Mouse (Mus musculus) hindbrain, postnatal 0 days (tissue): Measurements from ENCODE around the gene Rasa3. TPM values are rescaled to one million over a fixed set of nuclear protein-coding genes. Genes with fewer than 3 reads are reported as not detected.

ENCODE experiments used
- ATAC-seq: fragments of 200-750 bp; cut with Nextera tagmentation; 2 replicates; pipeline ENCODE4 v1.8.0; 2017; ENCODE audit warnings: mild to moderate bottlenecking, moderate TSS enrichment, moderate library complexity
- DNase-seq: peaks from one replicate; pipeline ENCODE4 v3.0.0-alpha.2; 2015; ENCODE audit warnings: low spot score
- H3K27ac ChIP-seq: fragments of 300-500 bp; sonication (generic); 2 replicates; pipeline ENCODE4 v1.5.1; 2014; ENCODE audit warnings: mild to moderate bottlenecking
- H3K27me3 ChIP-seq: fragments of 300-500 bp; sonication (generic); 2 replicates; pipeline ENCODE4 v1.6.1; 2014; ENCODE audit warnings: low read length, mixed read lengths; ENCODE audit not compliant: insufficient read depth
- H3K36me3 ChIP-seq: fragments of 300-500 bp; sonication (generic); 2 replicates; pipeline ENCODE4 v1.6.1; 2014; ENCODE audit warnings: low read length, mixed read lengths; ENCODE audit not compliant: insufficient read depth
- H3K4me1 ChIP-seq: fragments of 300-500 bp; sonication (generic); 2 replicates; pipeline ENCODE4 v1.6.1; 2014; ENCODE audit warnings: antibody characterized with exemption, low read length, mixed read lengths; ENCODE audit not compliant: insufficient read depth
- H3K4me2 ChIP-seq: fragments of 300-500 bp; sonication (generic); 2 replicates; pipeline ENCODE4 v1.6.1; 2014; ENCODE audit warnings: low read depth, mild to moderate bottlenecking, low read length, moderate library complexity, mixed read lengths
- H3K4me3 ChIP-seq: fragments of 300-500 bp; sonication (generic); 2 replicates; pipeline ENCODE4 v1.5.1; 2014; ENCODE audit warnings: low read length
- H3K9ac ChIP-seq: fragments of 300-500 bp; sonication (generic); replicated peaks from 2 replicates; pipeline ENCODE4 v1.6.1; 2014; ENCODE audit warnings: mild to moderate bottlenecking, low read length, moderate library complexity, mixed read lengths
- H3K9me3 ChIP-seq: fragments of 300-500 bp; sonication (generic); 2 replicates; pipeline ENCODE4 v1.6.1; 2016; ENCODE audit warnings: low read length, mixed read lengths
- CTCF ChIP-seq: IDR thresholded peaks from 2 replicates; pipeline ENCODE4 v1.5.1; 2016; ENCODE audit warnings: antibody characterized with exemption, control low read depth, low read depth
- WGBS: fragments of 180-500 bp; shearing (Covaris S2); extraction: QIAGEN DNeasy Blood & Tissue Kit; methylation state at CpG from one replicate; pipeline ENCODE4 v1.1.7; 2014; 5-methylcytosine and 5-hydroxymethylcytosine counted together
- polyA plus RNA-seq: library from polyadenylated mRNA; unstranded; fragments of >200 nt; fragmentation: Nextera tagmentation; extraction: Ambion mirVana; gene quantifications from 2 replicates; pipeline ENCODE4 v1.2.1, GENCODE M21; 2015
- total RNA-seq: library from RNA; depleted of rRNA; stranded (reverse); fragments of >200 nt; gene quantifications from 2 replicates; pipeline ENCODE4 v1.2.3, GENCODE M21; 2014

Gene Rasa3
- total and polyA plus RNA-seq, 2 experiments from 2014 or later, result 29.4 to 85.2 TPM

DNA sequence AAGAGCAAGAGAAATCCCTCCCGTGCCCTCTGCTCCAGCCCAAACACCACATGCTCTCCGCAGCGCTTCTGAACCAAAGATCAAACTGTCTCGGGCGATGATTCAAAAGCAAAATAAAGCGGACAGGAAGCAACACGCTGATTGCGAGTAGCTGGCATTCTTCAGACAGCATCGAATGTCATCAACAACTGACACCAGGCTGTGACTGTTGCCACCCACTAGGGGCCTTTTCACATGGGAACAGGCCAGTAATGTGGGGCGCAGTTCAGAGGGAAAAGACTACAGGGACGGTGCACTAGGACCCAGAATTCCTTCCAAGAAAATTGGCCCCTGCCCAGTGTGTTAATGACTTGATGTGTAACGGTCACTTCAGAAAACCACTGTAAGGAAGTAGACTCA is 1.1 kb downstream of the Rasa3 start:
- Histone ChIP-seq H3K27ac (peak overlapping the region; percentile 97), H3K36me3 (no peaks in the 10 kb centered on the region), H3K9ac (peak overlapping the region; percentile 80), H3K4me1 (peaks cover 33% of the 10 kb centered on the region), H3K27me3 (no peaks in the 10 kb centered on the region), H3K4me2 (peak overlapping the region; percentile 83), H3K9me3 (no peaks in the 10 kb centered on the region), H3K4me3 (peak overlapping the region; percentile 89)
- under 1% methylated on average over 12 of the region's 12 CpGs for WGBS
- peak; percentile 88 for DNase-seq
- TF ChIP-seq CTCF, result peak; percentile 56
- ATAC-seq, result peak; percentile 59

DNA sequence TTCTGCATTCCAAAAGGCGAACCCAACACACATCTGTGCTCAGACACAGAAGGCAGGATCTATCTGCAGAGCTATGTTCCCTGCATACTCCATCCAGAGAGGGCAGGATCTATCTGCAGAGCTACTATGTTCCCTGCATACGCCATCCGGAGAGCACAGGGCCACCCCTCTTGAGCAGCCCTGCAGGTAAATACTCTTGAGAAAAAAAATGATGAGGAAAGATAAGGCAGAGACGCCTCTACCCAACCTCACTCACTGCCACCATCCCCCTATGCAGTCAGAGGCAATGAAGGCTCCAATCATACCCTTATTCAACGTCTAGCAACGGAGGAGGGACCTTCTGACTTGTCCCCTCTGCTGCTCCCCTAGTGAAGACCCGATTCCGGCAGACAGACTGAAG is 1.9 kb downstream of the Rasa3 start:
- Histone ChIP-seq H3K4me3 (peak overlapping the region; percentile 89), H3K9ac (peak overlapping the region; percentile 80), H3K4me2 (peak overlapping the region; percentile 83), H3K9me3 (no peaks in the 10 kb centered on the region), H3K4me1 (peaks cover 40% of the 10 kb centered on the region), H3K27me3 (no peaks in the 10 kb centered on the region), H3K27ac (peak overlapping the region; percentile 97), H3K36me3 (no peaks in the 10 kb centered on the region)
- ATAC-seq (no peak), DNase-seq (peak; percentile 31)
- WGBS, result 28% methylated on average over 8 of the region's 8 CpGs
- TF ChIP-seq CTCF, result no peak

DNA sequence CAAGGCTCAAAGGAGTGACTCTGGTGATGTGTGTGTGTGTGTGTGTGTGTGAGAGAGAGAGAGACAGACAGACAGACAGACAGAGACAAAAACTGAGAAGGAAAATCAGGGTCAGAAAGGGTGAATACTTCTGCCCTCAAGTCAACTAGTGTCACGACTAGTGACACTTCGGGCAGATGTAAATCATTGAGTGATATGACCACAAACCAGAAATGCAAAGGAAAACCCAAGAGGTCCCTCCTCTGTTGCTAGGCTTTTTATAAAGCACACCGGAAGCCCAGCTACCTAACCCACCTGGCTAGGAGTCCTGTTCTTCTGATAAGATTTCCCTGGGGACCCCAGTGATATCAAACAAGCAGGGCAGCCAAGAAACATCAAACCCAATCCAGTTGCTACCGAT is 2.3 kb downstream of the Rasa3 start:
- Histone ChIP-seq H3K27me3 (no peaks in the 10 kb centered on the region), H3K4me1 (peaks cover 42% of the 10 kb centered on the region), H3K27ac (peak overlapping the region; percentile 97), H3K9ac (peak overlapping the region; percentile 80), H3K4me3 (peak overlapping the region; percentile 89), H3K9me3 (no peaks in the 10 kb centered on the region), H3K36me3 (no peaks in the 10 kb centered on the region), H3K4me2 (peak overlapping the region; percentile 83)
- no peak for TF ChIP-seq CTCF
- 59% methylated on average over 4 of the region's 4 CpGs for WGBS
- ATAC-seq (no peak), DNase-seq (no peak)

DNA sequence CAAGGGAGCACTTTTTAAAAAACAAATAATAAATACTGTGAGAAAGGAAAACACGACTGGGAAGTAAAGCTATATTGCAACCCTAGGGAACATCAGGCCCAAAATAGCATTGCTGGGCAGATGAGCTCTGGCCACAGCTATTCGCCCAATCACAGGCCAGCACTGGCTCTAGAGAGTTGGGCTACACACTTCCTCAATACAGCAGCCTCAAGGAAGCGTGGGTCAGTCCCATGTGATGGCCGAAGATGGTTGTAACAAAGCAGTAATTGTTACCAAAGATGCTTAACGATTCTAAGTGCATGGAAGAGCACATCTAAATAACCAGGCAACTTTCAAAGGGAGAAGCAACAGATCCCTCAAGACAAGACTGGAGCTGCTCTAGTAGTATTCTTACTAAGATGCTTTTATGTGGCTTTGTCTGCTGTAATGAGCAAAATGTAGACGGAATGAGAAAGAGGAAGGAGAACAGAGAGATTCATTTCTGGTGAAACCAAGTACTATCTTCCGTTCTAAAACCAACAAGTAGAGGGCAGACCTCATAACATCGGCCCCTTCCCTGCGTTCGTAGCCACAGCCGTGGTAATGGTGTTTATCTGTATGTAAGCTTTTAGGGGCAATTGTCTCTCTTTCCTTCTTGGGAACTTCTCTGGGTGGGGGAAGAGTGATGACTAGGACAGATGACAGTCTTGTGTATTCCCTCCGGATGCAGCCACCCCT is 3.0 kb downstream of the Rasa3 start:
- peak; percentile 42 for TF ChIP-seq CTCF
- no peaks in the 10 kb centered on the region for H3K27me3 ChIP-seq
- H3K4me2 ChIP-seq, result peak overlapping the region; percentile 83
- ATAC-seq (no peak), DNase-seq (peak; percentile 50)
- H3K9me3 ChIP-seq, result no peaks in the 10 kb centered on the region
- H3K27ac ChIP-seq, result peak overlapping the region; percentile 97
- peak overlapping the region; percentile 80; the same call in 1 of the 2 replicates for H3K9ac ChIP-seq
- peaks cover 47% of the 10 kb centered on the region for H3K4me1 ChIP-seq
- no peaks in the 10 kb centered on the region for H3K36me3 ChIP-seq
- 49% methylated on average over 12 of the region's 12 CpGs for WGBS
- H3K4me3 ChIP-seq, result peak overlapping the region; percentile 89

DNA sequence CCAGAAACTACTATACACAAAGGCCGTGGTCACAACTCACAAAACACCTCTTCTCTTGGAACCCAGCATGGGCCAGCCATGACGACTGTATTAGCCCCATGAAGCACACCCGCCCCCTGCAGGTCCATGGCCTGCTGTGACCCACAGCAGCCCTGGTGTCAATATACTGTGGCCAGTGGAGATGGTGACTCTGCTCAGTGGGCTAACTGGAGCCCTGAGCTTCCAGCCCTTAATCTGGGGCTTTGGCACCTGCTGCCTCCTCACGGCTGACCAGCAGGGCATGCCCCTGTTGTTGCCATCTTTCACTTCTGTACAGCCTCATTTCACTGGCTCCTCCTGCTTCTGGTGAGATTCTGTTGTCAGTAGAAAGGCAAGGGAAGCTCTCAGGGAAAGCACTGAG is 4.2 kb downstream of the Rasa3 start:
- H3K4me1 ChIP-seq, result peaks cover 50% of the 10 kb centered on the region
- ATAC-seq, result no peak
- H3K4me3 ChIP-seq, result no peak overlapping the region
- no peaks in the 10 kb centered on the region for H3K36me3 ChIP-seq
- peak overlapping the region; percentile 83 for H3K4me2 ChIP-seq
- peak overlapping the region; percentile 97; the same call in 1 of the 2 replicates for H3K27ac ChIP-seq
- no peaks in the 10 kb centered on the region for H3K27me3 ChIP-seq
- TF ChIP-seq CTCF, result peak; percentile 42
- no peak for DNase-seq
- no peak overlapping the region; the same call in 1 of the 2 replicates for H3K9ac ChIP-seq
- WGBS, result 49% methylated on average over 4 of the region's 4 CpGs
- H3K9me3 ChIP-seq, result no peaks in the 10 kb centered on the region

DNA sequence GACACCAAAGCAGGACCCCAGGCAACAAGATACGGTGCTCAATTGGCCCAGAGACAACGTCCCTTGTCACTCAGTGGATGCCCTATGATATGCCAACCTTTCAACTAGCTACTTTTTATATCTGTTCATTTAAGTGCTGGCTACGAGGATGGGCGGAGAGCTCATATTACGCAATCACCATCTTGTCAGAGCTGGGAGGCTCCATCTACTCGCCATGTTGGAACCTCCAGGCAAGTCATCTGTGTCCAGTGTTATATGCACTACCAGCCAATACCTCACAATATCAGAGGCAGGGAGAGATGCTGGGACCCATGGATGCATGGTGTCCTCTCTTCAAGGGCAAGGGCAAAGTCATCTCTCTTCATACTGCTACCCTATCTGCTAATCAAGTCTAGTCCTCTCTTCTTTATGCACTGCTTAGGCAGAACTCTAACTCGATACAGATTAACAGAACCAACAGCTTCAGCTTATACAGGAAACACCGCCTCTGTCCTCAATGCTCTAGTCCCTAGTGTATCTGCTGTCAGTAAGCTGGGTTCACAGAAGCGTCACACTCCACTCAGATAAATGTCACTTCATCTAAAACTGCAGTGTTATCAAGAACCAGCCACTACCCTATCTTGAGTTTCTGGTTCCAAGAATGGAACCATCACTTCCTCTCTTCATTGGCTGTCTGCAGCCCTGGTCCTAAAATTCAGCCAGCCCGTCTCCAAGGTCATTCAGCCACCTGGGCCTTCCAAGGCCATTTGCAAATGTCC is 6.0 kb downstream of the Rasa3 start:
- Histone ChIP-seq H3K4me3 (no peak overlapping the region), H3K9ac (no peak overlapping the region), H3K27me3 (no peaks in the 10 kb centered on the region), H3K4me2 (no peak overlapping the region), H3K36me3 (no peaks in the 10 kb centered on the region), H3K27ac (peak overlapping the region; percentile 64; the same call in 1 of the 2 replicates), H3K4me1 (peaks cover 46% of the 10 kb centered on the region), H3K9me3 (no peaks in the 10 kb centered on the region)
- no peak for DNase-seq
- 91% methylated on average over 10 of the region's 10 CpGs for WGBS
- no peak for TF ChIP-seq CTCF
- no peak for ATAC-seq
